Comparison of ENCODE assay signal across 8 mouse cellular contexts in the genomic region with DNA sequence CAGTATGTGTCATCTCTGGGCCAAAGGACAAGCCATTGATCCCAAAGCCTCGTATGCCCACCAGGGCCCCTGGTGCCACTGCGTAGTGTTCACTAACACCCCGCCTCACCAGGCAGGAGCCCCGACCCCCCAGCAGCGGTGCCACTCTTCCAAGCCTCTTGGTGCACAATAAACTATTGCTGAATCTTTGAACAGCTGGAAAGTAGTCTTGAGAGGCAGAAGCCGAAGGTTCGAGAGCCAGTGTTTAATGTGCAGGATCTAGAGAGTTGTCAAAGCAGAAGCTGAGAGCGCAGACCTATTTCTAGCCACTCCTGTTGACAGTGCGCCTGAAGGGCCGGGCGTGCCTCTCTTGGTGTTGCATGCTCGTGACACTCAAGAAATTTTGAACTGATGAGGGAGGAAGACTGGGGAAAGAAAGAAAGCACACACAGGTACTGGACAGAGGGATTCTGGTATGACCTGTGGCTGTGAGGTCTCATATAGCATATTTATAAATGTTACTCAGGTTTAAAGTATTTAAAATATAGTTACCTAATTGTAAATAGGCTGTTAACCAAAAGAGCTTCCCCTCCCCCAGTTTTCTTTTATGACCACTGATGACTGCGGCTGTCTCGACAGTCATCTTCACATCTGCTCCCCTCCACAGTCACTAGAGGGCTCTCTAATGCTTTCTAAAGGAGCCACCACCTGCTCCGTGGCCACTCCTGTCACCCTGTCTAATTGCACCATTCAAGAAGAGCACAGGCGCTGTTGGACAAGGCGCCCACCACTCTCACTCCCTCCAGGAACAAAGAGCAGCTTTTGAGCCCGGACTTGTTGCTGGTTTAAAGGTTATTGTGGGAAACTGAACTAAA. TPM values are rescaled to one million over a fixed set of nuclear protein-coding genes. Genes with fewer than 3 reads are reported as not detected.
A peak's percentile ranks its signal among the peaks of the same experiment; 100 is the strongest.
DNase-seq lines count a peak whose midpoint lies in the region; ATAC-seq and TF ChIP-seq lines count a peak whose summit lies in the region.

No protein-coding gene starts in this region.

- 56% methylated on average over 18 of the region's 18 CpGs for WGBS in kidney, postnatal 0 days
- WGBS in lung, embryonic 15.5 days = 48% methylated on average over 18 of the region's 18 CpGs
- 52% methylated on average over 18 of the region's 18 CpGs for WGBS in neural tube, embryonic 15.5 days

- no peaks in the 10 kb centered on the region for H3K9me3 ChIP-seq in kidney, postnatal 0 days (replicated peaks; ENCODE audit: low read length)
- no peaks in the 10 kb centered on the region for H3K9me3 ChIP-seq in lung, embryonic 15.5 days
- no peaks in the 10 kb centered on the region for H3K9me3 ChIP-seq in neural tube, embryonic 15.5 days (replicated peaks)

- H3K36me3 ChIP-seq in kidney, postnatal 0 days (ENCODE audit: insufficient read depth, low read length) = peaks cover 34% of the 10 kb centered on the region
- H3K36me3 ChIP-seq in lung, embryonic 15.5 days = peaks cover 42% of the 10 kb centered on the region
- H3K36me3 ChIP-seq in neural tube, embryonic 15.5 days = peaks cover 38% of the 10 kb centered on the region

- peak; percentile 82 for TF ChIP-seq CTCF in kidney, postnatal 0 days (IDR thresholded peaks at IDR 0.05; ENCODE audit: low read depth)

- no peak overlapping the region for H3K4me3 ChIP-seq in kidney, postnatal 0 days (replicated peaks; ENCODE audit: low read depth, low read length)
- no peak overlapping the region for H3K4me3 ChIP-seq in lung, embryonic 15.5 days
- H3K4me3 ChIP-seq in neural tube, embryonic 15.5 days (replicated peaks) = no peak overlapping the region

- H3K9ac ChIP-seq in kidney, postnatal 0 days (ENCODE audit: low read depth, low read length) = no peak overlapping the region
- H3K9ac ChIP-seq in lung, embryonic 15.5 days = no peak overlapping the region
- H3K9ac ChIP-seq in neural tube, embryonic 15.5 days (replicated peaks) = no peak overlapping the region

- H3K4me1 ChIP-seq in kidney, postnatal 0 days (replicated peaks; ENCODE audit: insufficient read depth, low read length) = 0 out of 2 replicates have a peak, but pooled peaks cover 14% of the 10 kb centered on the region
- H3K4me1 ChIP-seq in lung, embryonic 15.5 days = peaks cover 32% of the 10 kb centered on the region
- H3K4me1 ChIP-seq in neural tube, embryonic 15.5 days = peaks cover 27% of the 10 kb centered on the region

- H3K27ac ChIP-seq in kidney, postnatal 0 days = no peak overlapping the region
- peak overlapping the region; percentile 11; the same call in 1 of the 2 replicates for H3K27ac ChIP-seq in lung, embryonic 15.5 days
- H3K27ac ChIP-seq in neural tube, embryonic 15.5 days (replicated peaks) = no peak overlapping the region

- peak; percentile 64 for DNase-seq in urinary bladder, postnatal 14 days (ENCODE audit: low spot score)
- no peak for DNase-seq in urinary bladder, adult 2 months (ENCODE audit: low spot score)
- DNase-seq in cerebellum, adult 8-10 months = peak; percentile 62
- peak; percentile 94 for DNase-seq in kidney, postnatal 0 days (ENCODE audit: low spot score)
- no peak for DNase-seq in urinary bladder, postnatal 10 days (ENCODE audit: low spot score)

- no peaks in the 10 kb centered on the region for H3K27me3 ChIP-seq in kidney, postnatal 0 days (ENCODE audit: insufficient read depth, low read length)
- no peaks in the 10 kb centered on the region for H3K27me3 ChIP-seq in lung, embryonic 15.5 days
- no peaks in the 10 kb centered on the region for H3K27me3 ChIP-seq in neural tube, embryonic 15.5 days (replicated peaks)

- H3K4me2 ChIP-seq in kidney, postnatal 0 days (ENCODE audit: low read length) = no peak overlapping the region
- H3K4me2 ChIP-seq in lung, embryonic 15.5 days = no peak overlapping the region
- no peak overlapping the region for H3K4me2 ChIP-seq in neural tube, embryonic 15.5 days

- peak; percentile 92 for ATAC-seq in granulocyte monocyte progenitor cell, adult 5-6 weeks (replicated peaks; ENCODE audit: poor library complexity, severe bottlenecking)
- ATAC-seq in kidney, postnatal 0 days (replicated peaks; ENCODE audit: low FRiP score, low read depth) = 0 out of 2 replicates have a peak, but pooled peaks have one; percentile 45
- ATAC-seq in lung, embryonic 15.5 days (ENCODE audit: borderline replicate concordance, extremely low read depth, low FRiP score, low TSS enrichment) = no peak
- ATAC-seq in neural tube, embryonic 15.5 days (ENCODE audit: low FRiP score) = peak; percentile 85

RNA-seq across cellular contexts. Expression of a gene that starts 12.2 kb away (rescaled TPM):
- polyA plus RNA-seq in urinary bladder, adult 2 months (2012; rRNA removed) = 65.6 and 75.4 TPM in 2 replicates
- total RNA-seq in granulocyte monocyte progenitor cell, adult 5-6 weeks (2014; fragmentation: Nextera tagmentation) = 38.6 and 39.7 TPM in 2 replicates
- 46.9 and 67.0 TPM in 2 replicates for total RNA-seq in granulocyte monocyte progenitor cell, adult 5-6 weeks (2017)
- polyA plus RNA-seq in kidney, postnatal 0 days (2015; fragmentation: Nextera tagmentation; extraction: Ambion mirVana) = 17.9 and 21.9 TPM in 2 replicates
- polyA plus RNA-seq in lung, embryonic 15.5 days (2015; fragmentation: Nextera tagmentation; extraction: Ambion mirVana) = 25.5 and 25.6 TPM in 2 replicates
- polyA plus RNA-seq in neural tube, embryonic 15.5 days (2015; fragmentation: Nextera tagmentation; extraction: Ambion mirVana) = 12.5 and 17.7 TPM in 2 replicates

RNA-seq across cellular contexts. Expression of a gene that starts 18.2 kb away (rescaled TPM):
- 84.6 and 102 TPM in 2 replicates for polyA plus RNA-seq in urinary bladder, adult 2 months (2012; rRNA removed)
- total RNA-seq in granulocyte monocyte progenitor cell, adult 5-6 weeks (2014; fragmentation: Nextera tagmentation) = 172 and 209 TPM in 2 replicates
- 335 and 378 TPM in 2 replicates for total RNA-seq in granulocyte monocyte progenitor cell, adult 5-6 weeks (2017)
- 107 and 108 TPM in 2 replicates for polyA plus RNA-seq in kidney, postnatal 0 days (2015; fragmentation: Nextera tagmentation; extraction: Ambion mirVana)
- polyA plus RNA-seq in lung, embryonic 15.5 days (2015; fragmentation: Nextera tagmentation; extraction: Ambion mirVana) = 107 TPM in 2 replicates
- 124 and 133 TPM in 2 replicates for polyA plus RNA-seq in neural tube, embryonic 15.5 days (2015; fragmentation: Nextera tagmentation; extraction: Ambion mirVana)

RNA-seq across cellular contexts. Expression of a gene that starts 52.8 kb away (rescaled TPM):
- polyA plus RNA-seq in urinary bladder, adult 2 months (2012; rRNA removed) = 84.7 and 95.3 TPM in 2 replicates
- 0.34 and 2.0 TPM in 2 replicates for total RNA-seq in granulocyte monocyte progenitor cell, adult 5-6 weeks (2014; fragmentation: Nextera tagmentation)
- total RNA-seq in granulocyte monocyte progenitor cell, adult 5-6 weeks (2017) = 0.05 and 0.30 TPM in 2 replicates
- 9.1 and 10.5 TPM in 2 replicates for polyA plus RNA-seq in kidney, postnatal 0 days (2015; fragmentation: Nextera tagmentation; extraction: Ambion mirVana)
- polyA plus RNA-seq in lung, embryonic 15.5 days (2015; fragmentation: Nextera tagmentation; extraction: Ambion mirVana) = 5.3 TPM in 2 replicates
- 1.1 and 1.7 TPM in 2 replicates for polyA plus RNA-seq in neural tube, embryonic 15.5 days (2015; fragmentation: Nextera tagmentation; extraction: Ambion mirVana)

RNA-seq across cellular contexts. Expression of a gene that starts 58.3 kb away (rescaled TPM):
- not detected in 2 replicates for polyA plus RNA-seq in urinary bladder, adult 2 months (2012; rRNA removed)
- not detected in 2 replicates for total RNA-seq in granulocyte monocyte progenitor cell, adult 5-6 weeks (2014; fragmentation: Nextera tagmentation)
- not detected in 2 replicates for total RNA-seq in granulocyte monocyte progenitor cell, adult 5-6 weeks (2017)
- 0.28 and 0.71 TPM in 2 replicates for polyA plus RNA-seq in kidney, postnatal 0 days (2015; fragmentation: Nextera tagmentation; extraction: Ambion mirVana)
- polyA plus RNA-seq in lung, embryonic 15.5 days (2015; fragmentation: Nextera tagmentation; extraction: Ambion mirVana) = not detected in 2 replicates
- not detected in 2 replicates for polyA plus RNA-seq in neural tube, embryonic 15.5 days (2015; fragmentation: Nextera tagmentation; extraction: Ambion mirVana)

Comparison
In these comparisons a context has a peak if more than half of its experiments do, and no peak if none do; other contexts are left out.
1. DNase-seq: peak in urinary bladder, postnatal 14 days (single experiment), cerebellum, adult 8-10 months (single experiment) and kidney, postnatal 0 days (single experiment); none in urinary bladder, adult 2 months (single experiment) and urinary bladder, postnatal 10 days (single experiment).